Mouse (Mus musculus): ENCODE measurements at regions not wholly inside any gene's neighbourhood (a gene's known extent, or its start where the extent isn't known, plus 50 kb on each side); places are given as distances from the start of the nearest gene placed in this dataset.

- DNase-seq: no peak
These were observed 743.1 kb downstream of the Stim2 start for GRCm38 (mm10) chr5:54741440-54741839.

GRCm38 (mm10) chr5:54746973-54747372 lies 748.7 kb downstream of the Stim2 start:
- DNase-seq: no peak

GRCm38 (mm10) chr5:54753372-54753771 lies 755.1 kb downstream of the Stim2 start:
- no peak for DNase-seq

GRCm38 (mm10) chr5:54759657-54760056 lies 761.4 kb downstream of the Stim2 start:
- no peak for DNase-seq

- no peak for DNase-seq
These were observed 764.7 kb downstream of the Stim2 start for GRCm38 (mm10) chr5:54763019-54763418.

- peak in 1 of 2 experiments; percentile 31 for DNase-seq
These were observed 798.7 kb downstream of the Stim2 start for GRCm38 (mm10) chr5:54796953-54797450.

- no peak for DNase-seq
These were observed 828.8 kb downstream of the Stim2 start for GRCm38 (mm10) chr5:54827076-54827475.
